Mouse (Mus musculus): ENCODE results near the gene Tmem213. TPM values are rescaled to one million over a fixed set of nuclear protein-coding genes. Genes with fewer than 3 reads are reported as not detected.

The Tmem213 gene
- total RNA-seq, 2 experiments from 2014 or later: not detected

- no peak for ATAC-seq (replicated peaks; ENCODE audit: low FRiP score, poor library complexity, severe bottlenecking)
Measured at GRCm38 (mm10) chr6:38147301-38147700, 38.2 kb downstream of the Tmem213 start.

DNA sequence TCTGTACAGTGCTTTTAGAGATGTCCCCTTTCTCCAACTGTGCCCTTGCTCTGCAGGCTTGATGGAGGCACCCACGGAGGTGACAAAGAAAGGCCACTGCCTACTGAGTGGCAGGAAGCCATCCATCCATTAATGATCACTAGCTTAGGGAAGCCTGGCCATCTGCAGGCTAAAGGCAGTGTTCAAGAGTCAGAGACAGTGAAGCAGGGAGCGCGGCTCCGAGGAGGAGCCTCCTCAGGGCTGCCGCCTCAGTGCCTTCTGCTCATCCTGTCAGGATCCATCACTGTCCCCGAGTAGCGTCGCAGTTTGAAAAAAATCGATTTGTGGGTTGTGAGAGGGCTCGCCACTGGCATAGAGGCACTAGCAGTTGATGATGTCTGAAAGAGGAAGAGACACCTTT lies 39.6 kb downstream of the Tmem213 start:
- no peak for ATAC-seq (replicated peaks; ENCODE audit: low FRiP score, poor library complexity, severe bottlenecking)

DNA sequence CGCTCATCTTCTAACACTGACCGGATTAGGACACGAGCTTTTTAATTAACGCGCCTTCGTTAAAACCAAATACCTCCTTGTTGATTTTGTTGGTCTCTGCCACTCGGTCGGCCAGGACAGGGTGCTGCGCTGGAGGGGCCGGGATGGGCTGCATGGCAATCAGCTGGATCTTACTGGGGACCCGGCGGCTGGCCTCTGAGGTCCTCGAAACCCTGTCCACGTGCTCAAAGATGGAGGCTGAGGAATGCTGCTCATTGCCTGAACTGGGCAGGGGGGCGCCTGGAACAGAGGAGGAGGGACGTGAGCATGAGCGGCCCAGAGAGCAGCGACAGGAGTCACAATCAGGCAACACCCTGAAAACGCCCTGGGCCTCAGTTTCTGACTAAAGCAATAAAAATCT lies 40.4 kb downstream of the Tmem213 start:
- ATAC-seq (replicated peaks; ENCODE audit: low FRiP score, poor library complexity, severe bottlenecking): no peak

DNA sequence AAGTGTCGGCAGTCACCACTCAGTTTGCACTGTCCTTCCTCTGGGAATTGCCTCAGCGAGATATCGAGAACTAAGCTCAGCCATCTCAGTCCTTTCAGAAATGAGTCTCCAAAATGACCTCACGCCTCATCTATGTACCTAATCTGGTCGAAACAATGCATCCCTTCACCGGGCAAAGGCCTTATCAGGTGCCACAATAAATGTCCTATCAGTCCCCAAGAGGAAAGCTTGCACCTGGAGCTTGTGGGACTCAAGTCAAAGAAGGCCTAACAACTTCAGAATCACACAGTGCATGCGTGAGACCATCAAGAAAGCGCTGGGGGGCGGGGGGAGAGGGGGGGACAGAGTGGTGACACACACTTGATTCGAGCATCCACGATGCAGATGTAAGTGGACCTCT lies 43.2 kb downstream of the Tmem213 start:
- ATAC-seq (replicated peaks; ENCODE audit: low FRiP score, poor library complexity, severe bottlenecking): no peak

DNA sequence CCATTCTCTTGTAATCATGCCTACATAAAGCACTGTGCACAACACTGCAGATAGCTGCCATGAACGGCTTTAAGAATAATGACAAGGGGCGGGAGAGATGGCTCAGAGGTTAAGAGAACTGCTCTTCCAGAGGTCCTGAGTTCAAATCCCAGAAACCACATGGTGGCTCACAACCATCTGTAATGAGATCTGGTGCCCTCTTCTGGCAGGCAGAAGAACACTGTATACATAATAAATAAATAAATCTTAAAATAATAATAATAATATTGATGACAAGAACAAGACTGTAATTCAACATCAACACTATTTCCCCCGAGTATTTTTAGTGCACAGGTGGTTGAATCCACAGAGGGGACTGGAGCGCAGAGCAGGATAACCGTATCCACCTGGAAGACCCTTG lies 47.1 kb downstream of the Tmem213 start:
- ATAC-seq (replicated peaks; ENCODE audit: low FRiP score, poor library complexity, severe bottlenecking): no peak

DNA sequence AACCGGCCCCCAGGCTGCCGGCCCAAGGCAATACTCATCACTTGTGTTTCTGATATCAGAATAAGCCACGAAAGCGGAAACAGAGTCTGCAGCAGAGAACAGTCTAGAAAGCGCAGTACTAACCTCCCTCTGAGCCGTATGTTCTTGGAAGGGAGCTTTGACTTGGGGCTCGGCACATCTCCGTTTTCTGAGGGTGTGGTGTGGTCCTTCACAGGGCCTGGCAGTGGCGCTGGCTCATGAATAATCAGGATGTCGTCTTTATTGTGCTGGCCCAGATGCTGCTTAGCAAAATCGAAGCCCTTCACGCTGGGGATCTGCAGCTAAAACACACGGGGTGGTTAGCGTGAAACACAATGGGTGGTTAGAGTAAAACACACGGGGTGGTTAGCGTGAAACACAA lies 48.9 kb downstream of the Tmem213 start:
- no peak for ATAC-seq (replicated peaks; ENCODE audit: low FRiP score, poor library complexity, severe bottlenecking)

DNA sequence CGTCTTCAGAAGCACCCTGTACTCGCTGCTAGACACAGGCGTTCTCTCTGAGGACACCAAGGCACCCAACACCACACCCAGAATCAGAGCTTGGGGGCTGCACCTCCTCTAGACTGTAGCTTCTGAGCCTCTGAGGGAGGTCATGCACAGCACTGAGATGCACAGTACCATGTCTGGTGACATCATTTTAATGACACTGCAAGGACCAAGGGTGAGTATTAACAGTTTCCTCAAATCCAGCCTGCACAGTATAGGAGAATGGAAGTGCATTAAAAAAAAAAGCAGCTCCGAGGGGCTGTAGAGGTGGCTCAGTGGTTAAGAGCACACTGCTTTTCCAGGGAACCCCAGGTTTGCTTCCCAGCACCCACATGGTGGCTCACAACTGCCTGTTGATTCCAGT lies 50.5 kb downstream of the Tmem213 start:
- no peak for ATAC-seq (replicated peaks; ENCODE audit: low FRiP score, poor library complexity, severe bottlenecking)

DNA sequence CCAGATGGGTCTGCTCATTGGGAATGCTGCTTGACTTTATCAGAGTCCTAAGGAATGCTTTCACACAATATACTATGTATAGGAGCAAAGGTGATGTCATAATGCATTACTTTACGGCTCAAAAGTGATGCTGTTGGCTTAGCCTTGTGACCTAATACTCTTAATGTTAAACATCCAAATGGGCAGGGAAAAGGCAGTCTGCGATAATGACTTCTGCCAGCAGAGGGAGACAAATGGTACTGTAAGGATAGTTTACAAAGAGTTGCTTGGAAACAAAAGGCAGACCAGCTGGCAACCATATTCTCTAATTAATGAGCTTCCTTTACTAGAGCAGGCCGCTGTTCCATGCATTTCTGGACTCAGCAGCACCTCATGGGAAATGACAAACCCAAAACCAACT lies 51.0 kb downstream of the Tmem213 start:
- ATAC-seq (replicated peaks; ENCODE audit: low FRiP score, poor library complexity, severe bottlenecking): no peak; the same call in 1 of the 2 replicates

GRCm38 (mm10) chr6:38160556-38160955 lies 51.5 kb downstream of the Tmem213 start:
- no peak for ATAC-seq (replicated peaks; ENCODE audit: low FRiP score, poor library complexity, severe bottlenecking)

DNA sequence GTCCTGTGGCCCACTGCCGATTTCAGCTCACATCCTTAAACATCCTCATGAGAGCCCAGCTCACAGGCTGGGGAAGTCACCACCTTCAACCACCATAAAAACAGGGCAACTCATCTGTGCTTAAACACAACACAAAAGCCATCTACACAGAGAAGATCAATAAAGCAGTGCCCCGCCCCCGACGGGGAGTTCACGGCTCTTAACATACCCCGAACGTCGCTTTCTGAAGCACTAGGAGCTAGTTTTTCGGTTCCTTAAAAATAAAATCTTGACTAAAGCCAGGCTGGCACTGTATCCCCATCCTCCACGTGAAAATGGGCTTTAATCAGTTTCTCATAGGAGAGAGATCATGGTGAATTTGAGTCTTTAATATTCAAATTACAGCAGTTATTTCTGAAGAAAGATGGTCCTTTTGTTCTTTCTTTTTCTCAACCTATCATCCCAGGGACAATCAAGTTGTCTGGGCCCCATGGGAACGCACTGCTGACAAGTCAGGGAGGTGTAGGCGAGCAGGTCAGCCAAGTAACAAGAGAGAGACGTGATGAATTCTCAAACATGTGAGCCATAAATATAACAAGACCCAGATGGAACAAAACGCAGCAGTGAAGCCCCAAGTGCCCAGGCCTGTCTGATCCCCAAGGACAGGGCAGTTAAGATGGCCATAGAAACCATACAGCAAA lies 53.9 kb downstream of the Tmem213 start:
- ATAC-seq (replicated peaks; ENCODE audit: low FRiP score, poor library complexity, severe bottlenecking): no peak

DNA sequence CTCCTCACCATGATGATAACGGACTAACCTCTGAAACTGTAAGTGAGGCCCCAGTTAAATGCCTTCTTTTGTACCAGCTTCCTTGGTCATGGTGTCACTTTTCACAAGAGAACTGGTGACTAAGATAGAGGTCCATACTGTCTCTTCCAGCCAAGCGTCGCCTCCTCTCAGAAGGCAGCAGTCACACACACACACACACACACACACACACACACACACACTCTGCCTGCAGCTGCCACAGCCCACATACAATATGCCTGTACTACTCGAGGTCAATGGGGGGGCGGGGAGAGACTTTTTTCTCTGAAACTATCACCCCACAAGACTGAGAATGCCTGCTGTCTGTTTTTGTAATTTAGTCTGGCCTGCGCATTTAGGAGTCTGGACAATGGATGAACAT lies 55.6 kb downstream of the Tmem213 start:
- ATAC-seq (replicated peaks; ENCODE audit: low FRiP score, poor library complexity, severe bottlenecking): no peak

GRCm38 (mm10) chr6:38165385-38165784 lies 56.3 kb downstream of the Tmem213 start:
- no peak for ATAC-seq (replicated peaks; ENCODE audit: low FRiP score, poor library complexity, severe bottlenecking)

Other genes with a start within 250 kb of the Tmem213 start
- 38.6 and 48.6 TPM in 2 replicates for gene Trim24, start 238.4 kb upstream of the Tmem213 start, total RNA-seq (2015; ENCODE audit: low replicate concordance)
- 38.4 and 41.3 TPM in 2 replicates for gene Trim24, start 238.4 kb upstream of the Tmem213 start, total RNA-seq (2017; ENCODE audit: low replicate concordance)
- gene Svopl, start 62.3 kb upstream of the Tmem213 start, total RNA-seq (2015; ENCODE audit: low replicate concordance): not detected in 2 replicates
- gene Svopl, start 62.3 kb upstream of the Tmem213 start, total RNA-seq (2017; ENCODE audit: low replicate concordance): not detected in 2 replicates
- not detected in 2 replicates for gene Atp6v0a4, start 15.3 kb downstream of the Tmem213 start, total RNA-seq (2015; ENCODE audit: low replicate concordance)
- gene Atp6v0a4, start 15.3 kb downstream of the Tmem213 start, total RNA-seq (2017; ENCODE audit: low replicate concordance): not detected in 2 replicates
- 0.72 TPM in 1 of 2 replicates, not detected in the other for gene D630045J12Rik, start 144.8 kb downstream of the Tmem213 start, total RNA-seq (2015; ENCODE audit: low replicate concordance)
- 0.13 TPM in 1 of 2 replicates, not detected in the other for gene D630045J12Rik, start 144.8 kb downstream of the Tmem213 start, total RNA-seq (2017; ENCODE audit: low replicate concordance)
- gene Zc3hav1l, start 190.0 kb downstream of the Tmem213 start, total RNA-seq (2015; ENCODE audit: low replicate concordance): 1.1 and 2.5 TPM in 2 replicates
- gene Zc3hav1l, start 190.0 kb downstream of the Tmem213 start, total RNA-seq (2017; ENCODE audit: low replicate concordance): 0.64 and 1.1 TPM in 2 replicates
- gene Zc3hav1, start 245.3 kb downstream of the Tmem213 start, total RNA-seq (2015; ENCODE audit: low replicate concordance): 149 and 161 TPM in 2 replicates
- 166 and 185 TPM in 2 replicates for gene Zc3hav1, start 245.3 kb downstream of the Tmem213 start, total RNA-seq (2017; ENCODE audit: low replicate concordance)